Mouse (Mus musculus): Measurements from ENCODE around the gene Cradd. TPM values are rescaled to one million over a fixed set of nuclear protein-coding genes. Genes with fewer than 3 reads are reported as not detected.

Gene Cradd
- polyA plus RNA-seq, 1 experiment from 2014 or later, result 15.0 TPM

Other genes with a start within 250 kb of the Cradd start
- gene Socs2, start 93.0 kb upstream of the Cradd start, polyA plus RNA-seq (2014; fragmentation: Nextera tagmentation; extraction: Ambion mirVana), result 28.8 and 30.5 TPM in 2 replicates
- 316 and 343 TPM in 2 replicates for gene Mrpl42, start 177.8 kb upstream of the Cradd start, polyA plus RNA-seq (2014; fragmentation: Nextera tagmentation; extraction: Ambion mirVana)
- 518 and 522 TPM in 2 replicates for gene Ube2n, start 191.0 kb upstream of the Cradd start, polyA plus RNA-seq (2014; fragmentation: Nextera tagmentation; extraction: Ambion mirVana)
- 141 and 148 TPM in 2 replicates for gene Nudt4, start 240.0 kb upstream of the Cradd start, polyA plus RNA-seq (2014; fragmentation: Nextera tagmentation; extraction: Ambion mirVana)